Mouse (Mus musculus) forebrain, embryonic 16.5 days (tissue): Measurements from ENCODE around the gene Gmeb2. TPM values are rescaled to one million over a fixed set of nuclear protein-coding genes. Genes with fewer than 3 reads are reported as not detected.

Experiments used
- ATAC-seq: fragments of 200-750 bp; cut with Nextera tagmentation; 2 replicates; pipeline ENCODE4 v1.8.0; 2017; ENCODE audit warnings: mild to moderate bottlenecking, moderate library complexity
- H3K27ac ChIP-seq: fragments of 300-500 bp; sonication (generic); 2 replicates; pipeline ENCODE4 v1.5.1; 2014; ENCODE audit warnings: low read length, control low read depth
- H3K27me3 ChIP-seq: fragments of 300-500 bp; sonication (generic); replicated peaks from 2 replicates; pipeline ENCODE4 v1.6.1; 2014; ENCODE audit warnings: low read length; ENCODE audit not compliant: control insufficient read depth, insufficient read depth
- H3K36me3 ChIP-seq: fragments of 300-500 bp; sonication (generic); 2 replicates; pipeline ENCODE4 v1.6.1; 2014; ENCODE audit not compliant: control insufficient read depth, insufficient read depth
- H3K4me1 ChIP-seq: fragments of 300-500 bp; sonication (generic); replicated peaks from 2 replicates; pipeline ENCODE4 v1.6.1; 2014; ENCODE audit warnings: low read length; ENCODE audit not compliant: control insufficient read depth, insufficient read depth
- H3K4me2 ChIP-seq: fragments of 300-500 bp; sonication (generic); 2 replicates; pipeline ENCODE4 v1.6.1; 2014; ENCODE audit warnings: mild to moderate bottlenecking, low read length, control low read depth
- H3K4me3 ChIP-seq: fragments of 300-500 bp; sonication (generic); replicated peaks from 2 replicates; pipeline ENCODE4 v1.5.1; 2014; ENCODE audit warnings: mild to moderate bottlenecking, low read length, control low read depth
- H3K9ac ChIP-seq: fragments of 300-500 bp; sonication (generic); replicated peaks from 2 replicates; pipeline ENCODE4 v1.6.1; 2014; ENCODE audit warnings: low read depth, low read length, control low read depth
- H3K9me3 ChIP-seq: fragments of 300-500 bp; sonication (generic); 2 replicates; pipeline ENCODE4 v1.6.1; 2016; ENCODE audit warnings: low read length; ENCODE audit not compliant: control insufficient read depth
- WGBS: fragments of 180-500 bp; shearing (Covaris S2); extraction: QIAGEN DNeasy Blood & Tissue Kit; methylation state at CpG from one replicate; pipeline ENCODE4 v1.1.7; 2014; 5-methylcytosine and 5-hydroxymethylcytosine counted together
- polyA plus RNA-seq: library from polyadenylated mRNA; unstranded; fragments of >200 nt; fragmentation: Nextera tagmentation; extraction: Ambion mirVana; gene quantifications from 2 replicates; pipeline ENCODE4 v1.2.1, GENCODE M21; 2015

Gene Gmeb2
- polyA plus RNA-seq, 1 experiment from 2014 or later, result 22.7 TPM

DNA sequence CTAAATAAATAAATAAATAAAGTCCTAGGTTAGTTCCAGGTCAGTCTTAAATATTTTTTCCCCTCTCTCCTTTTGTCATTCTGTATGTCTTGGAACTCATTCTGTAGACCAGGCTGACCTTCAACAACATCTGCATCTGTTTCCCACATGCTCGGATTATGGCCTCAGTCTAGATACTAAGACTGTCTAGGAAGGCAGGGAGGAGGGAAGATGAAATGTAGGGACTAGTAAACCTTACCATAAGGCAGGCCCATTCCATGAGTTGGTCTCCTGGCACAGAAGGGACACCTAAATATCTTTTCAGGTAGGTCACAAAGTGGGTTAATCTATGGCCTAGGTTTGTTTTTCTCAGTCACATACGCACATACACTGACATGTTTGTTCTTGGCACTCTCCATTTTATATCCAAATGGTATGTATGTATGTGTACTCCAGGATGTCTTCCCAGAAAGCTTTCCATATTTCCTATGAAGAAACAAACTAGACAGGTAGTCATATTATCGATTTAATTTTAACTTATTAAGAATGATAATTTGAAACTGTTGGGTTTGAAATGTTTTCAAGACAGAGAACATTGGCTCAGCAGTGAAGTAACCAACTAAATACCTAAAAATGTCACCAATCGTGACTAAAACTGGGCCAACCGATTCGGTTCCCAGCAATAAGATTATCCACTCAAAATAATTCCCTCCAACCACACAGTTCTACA is 1.1 kb downstream of the Gmeb2 start:
- peak overlapping the region; percentile 98 for H3K27ac ChIP-seq
- no peaks in the 10 kb centered on the region for H3K27me3 ChIP-seq
- no peaks in the 10 kb centered on the region for H3K36me3 ChIP-seq
- H3K9ac ChIP-seq, result peak overlapping the region; percentile 90
- H3K9me3 ChIP-seq, result no peaks in the 10 kb centered on the region
- H3K4me3 ChIP-seq, result peak overlapping the region; percentile 77
- no peak for ATAC-seq
- H3K4me2 ChIP-seq, result peak overlapping the region; percentile 75
- peaks cover 14% of the 10 kb centered on the region for H3K4me1 ChIP-seq
- 56% methylated on average over 6 of the region's 6 CpGs for WGBS

DNA sequence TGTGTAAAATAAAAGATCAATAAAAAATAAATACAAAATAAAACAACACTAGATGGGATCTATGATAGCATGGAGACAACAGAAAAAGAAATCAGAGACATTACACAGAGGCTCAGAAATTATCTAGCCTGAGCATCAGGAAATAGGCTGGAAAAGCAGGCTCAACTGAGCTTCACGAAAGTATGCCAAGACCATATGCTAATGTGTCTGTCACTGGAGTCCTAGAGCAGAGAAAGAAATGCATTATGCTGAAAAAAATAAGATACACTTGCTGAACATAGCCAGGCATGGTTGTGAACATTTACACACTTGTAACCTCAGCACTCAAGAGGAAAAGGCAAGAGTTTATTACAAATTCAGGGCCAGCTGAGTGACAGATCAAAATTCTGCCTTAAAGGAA is 7.9 kb downstream of the Gmeb2 start:
- H3K36me3 ChIP-seq, result peaks cover 8% of the 10 kb centered on the region
- no peak overlapping the region for H3K4me2 ChIP-seq
- 47% methylated on average over 1 of the region's 1 CpGs for WGBS
- H3K9ac ChIP-seq, result no peak overlapping the region
- H3K9me3 ChIP-seq, result no peaks in the 10 kb centered on the region
- 0 out of 2 replicates have a peak overlapping the region, but pooled peaks have one; percentile 47 for H3K27ac ChIP-seq
- H3K27me3 ChIP-seq, result no peaks in the 10 kb centered on the region
- ATAC-seq, result peak; percentile 67
- H3K4me3 ChIP-seq, result no peak overlapping the region
- peaks cover 6% of the 10 kb centered on the region for H3K4me1 ChIP-seq

- Histone ChIP-seq H3K27ac (no peak overlapping the region), H3K4me1 (peaks cover 6% of the 10 kb centered on the region), H3K9ac (no peak overlapping the region), H3K4me2 (no peak overlapping the region), H3K36me3 (peaks cover 15% of the 10 kb centered on the region), H3K9me3 (no peaks in the 10 kb centered on the region), H3K27me3 (no peaks in the 10 kb centered on the region), H3K4me3 (no peak overlapping the region)
- no peak for ATAC-seq
- WGBS, result 94% methylated on average over 3 of the region's 3 CpGs
These were observed 10.0 kb downstream of the Gmeb2 start for GRCm38 (mm10) chr2:181277866-181278265.

GRCm38 (mm10) chr2:181276766-181277165 is 11.1 kb downstream of the Gmeb2 start:
- Histone ChIP-seq H3K4me3 (no peak overlapping the region), H3K4me1 (peaks cover 6% of the 10 kb centered on the region), H3K9me3 (no peaks in the 10 kb centered on the region), H3K4me2 (no peak overlapping the region), H3K27me3 (no peaks in the 10 kb centered on the region), H3K36me3 (peaks cover 15% of the 10 kb centered on the region), H3K9ac (no peak overlapping the region), H3K27ac (no peak overlapping the region)
- WGBS, result 97% methylated on average over 1 of the region's 1 CpGs
- ATAC-seq, result no peak

GRCm38 (mm10) chr2:181274639-181275038 is 13.2 kb downstream of the Gmeb2 start:
- 83% methylated on average over 4 of the region's 4 CpGs for WGBS
- H3K36me3 ChIP-seq, result peaks cover 10% of the 10 kb centered on the region
- ATAC-seq, result no peak

DNA sequence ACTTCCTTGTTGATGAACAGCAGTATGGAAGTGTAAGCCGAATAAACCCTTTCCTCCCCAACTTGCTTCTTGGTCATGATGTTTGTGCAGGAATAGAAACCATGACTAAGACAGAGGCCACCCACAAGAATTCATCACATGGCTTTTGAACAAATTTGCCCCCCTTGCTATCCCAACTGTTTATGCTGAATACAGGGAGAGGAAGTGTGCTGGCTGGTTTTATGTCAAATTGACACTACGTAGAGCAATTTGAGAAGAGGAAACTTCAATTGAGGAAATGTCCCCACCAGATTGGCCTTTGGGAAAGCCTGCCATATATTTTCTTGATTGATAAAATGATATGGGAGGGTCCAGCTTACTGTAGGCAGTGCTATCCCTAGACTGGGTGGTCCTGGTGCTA is 14.0 kb downstream of the Gmeb2 start:
- Histone ChIP-seq H3K4me2 (no peak overlapping the region), H3K9me3 (no peaks in the 10 kb centered on the region), H3K27ac (no peak overlapping the region), H3K27me3 (no peaks in the 10 kb centered on the region), H3K4me3 (no peak overlapping the region), H3K4me1 (no peaks in the 10 kb centered on the region), H3K36me3 (peaks cover 12% of the 10 kb centered on the region), H3K9ac (no peak overlapping the region)
- ATAC-seq, result no peak
- 90% methylated on average over 2 of the region's 2 CpGs for WGBS

More at GRCm38 (mm10) chr2:181274639-181275038, 13.2 kb downstream of the Gmeb2 start:
- H3K4me3 ChIP-seq, result no peak overlapping the region
- no peaks in the 10 kb centered on the region for H3K9me3 ChIP-seq
- no peak overlapping the region for H3K27ac ChIP-seq
- H3K4me2 ChIP-seq, result no peak overlapping the region
- no peak overlapping the region for H3K9ac ChIP-seq
- no peaks in the 10 kb centered on the region for H3K27me3 ChIP-seq
- H3K4me1 ChIP-seq, result no peaks in the 10 kb centered on the region

DNA sequence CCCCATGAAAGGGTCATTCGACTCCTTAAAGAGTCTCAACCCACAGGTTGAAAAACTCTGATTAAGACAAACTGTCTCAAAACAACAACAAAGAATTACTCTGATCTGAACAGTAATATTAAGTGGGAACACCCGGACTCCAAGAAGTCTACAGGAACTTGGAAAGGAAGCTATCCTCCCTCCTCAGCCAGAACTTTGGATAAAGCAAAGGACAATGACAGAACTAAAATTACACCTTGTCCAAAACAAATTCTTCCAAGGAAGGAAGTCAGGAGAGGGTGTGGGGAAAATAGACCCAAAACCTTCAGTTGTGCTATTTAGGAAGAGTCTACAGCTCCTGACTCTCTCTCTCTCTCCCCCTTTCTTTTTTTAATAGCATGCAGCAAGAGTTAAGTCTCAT is 15.7 kb downstream of the Gmeb2 start:
- H3K4me3 ChIP-seq, result no peak overlapping the region
- no peak for ATAC-seq
- H3K36me3 ChIP-seq, result peaks cover 12% of the 10 kb centered on the region
- no peaks in the 10 kb centered on the region for H3K9me3 ChIP-seq
- 94% methylated on average over 2 of the region's 2 CpGs for WGBS
- H3K9ac ChIP-seq, result no peak overlapping the region
- no peaks in the 10 kb centered on the region for H3K4me1 ChIP-seq
- H3K4me2 ChIP-seq, result no peak overlapping the region
- H3K27ac ChIP-seq, result no peak overlapping the region
- no peaks in the 10 kb centered on the region for H3K27me3 ChIP-seq

DNA sequence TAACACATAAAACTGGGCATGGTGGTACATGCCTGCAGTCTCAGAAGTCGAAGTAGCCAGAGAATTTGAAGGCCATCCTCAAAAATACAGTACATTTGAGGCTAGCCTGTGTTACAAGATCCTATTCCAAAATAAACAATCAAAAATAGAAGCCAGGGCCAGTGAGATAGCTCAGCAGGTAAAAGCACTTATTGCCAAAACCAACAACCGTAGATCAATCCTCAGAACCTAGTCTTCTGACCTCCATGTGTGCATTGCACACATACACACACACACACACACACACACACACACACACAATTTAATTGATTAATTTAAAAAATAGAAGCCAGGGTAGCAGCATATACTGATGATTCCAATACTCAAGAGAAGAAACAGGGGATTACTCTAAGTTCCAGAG is 21.0 kb downstream of the Gmeb2 start:
- no peak for ATAC-seq
- H3K4me2 ChIP-seq, result no peak overlapping the region
- H3K36me3 ChIP-seq, result peaks cover 32% of the 10 kb centered on the region
- H3K27me3 ChIP-seq, result no peaks in the 10 kb centered on the region
- no peak overlapping the region for H3K4me3 ChIP-seq
- H3K27ac ChIP-seq, result no peak overlapping the region
- WGBS, result 96% methylated on average over 2 of the region's 2 CpGs
- H3K9me3 ChIP-seq, result no peaks in the 10 kb centered on the region
- H3K9ac ChIP-seq, result no peak overlapping the region
- no peaks in the 10 kb centered on the region for H3K4me1 ChIP-seq

GRCm38 (mm10) chr2:181253248-181253647 is 34.6 kb downstream of the Gmeb2 start:
- Histone ChIP-seq H3K9me3 (no peaks in the 10 kb centered on the region), H3K4me3 (no peak overlapping the region), H3K9ac (no peak overlapping the region), H3K27ac (no peak overlapping the region), H3K27me3 (no peaks in the 10 kb centered on the region), H3K36me3 (peaks cover 40% of the 10 kb centered on the region), H3K4me1 (no peaks in the 10 kb centered on the region), H3K4me2 (no peak overlapping the region)
- ATAC-seq, result no peak
- 89% methylated on average over 1 of the region's 1 CpGs for WGBS

DNA sequence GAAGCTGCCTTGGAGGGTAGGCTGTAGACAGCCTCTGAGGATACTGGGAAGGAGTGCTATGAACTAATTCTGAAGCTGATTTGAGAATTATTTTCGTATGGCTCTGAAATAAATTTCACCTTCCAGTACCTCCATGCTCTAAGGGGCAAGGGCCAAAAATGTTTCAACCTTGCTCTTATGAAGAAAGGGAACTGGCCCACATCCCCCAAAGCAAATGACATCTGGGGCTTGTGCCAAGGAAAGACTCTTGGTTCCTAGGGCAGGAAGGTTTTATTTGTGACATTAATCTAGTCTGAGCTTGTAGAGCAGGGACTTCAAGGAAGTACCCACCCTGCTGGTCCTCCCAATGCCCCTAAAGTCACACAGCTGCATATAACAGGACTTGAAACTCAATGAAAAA is 36.0 kb downstream of the Gmeb2 start:
- peaks cover 40% of the 10 kb centered on the region for H3K36me3 ChIP-seq

More for the DNA sequence above, 36.0 kb downstream of the Gmeb2 start:
- Histone ChIP-seq H3K9me3 (no peaks in the 10 kb centered on the region), H3K9ac (no peak overlapping the region), H3K27ac (no peak overlapping the region), H3K4me1 (no peaks in the 10 kb centered on the region), H3K27me3 (no peaks in the 10 kb centered on the region), H3K4me2 (no peak overlapping the region), H3K4me3 (no peak overlapping the region)
- no peak for ATAC-seq
- WGBS, result 92% methylated on average over 1 of the region's 1 CpGs
